20 mouse cellular contexts compared by ENCODE assay signal in the genomic region with DNA sequence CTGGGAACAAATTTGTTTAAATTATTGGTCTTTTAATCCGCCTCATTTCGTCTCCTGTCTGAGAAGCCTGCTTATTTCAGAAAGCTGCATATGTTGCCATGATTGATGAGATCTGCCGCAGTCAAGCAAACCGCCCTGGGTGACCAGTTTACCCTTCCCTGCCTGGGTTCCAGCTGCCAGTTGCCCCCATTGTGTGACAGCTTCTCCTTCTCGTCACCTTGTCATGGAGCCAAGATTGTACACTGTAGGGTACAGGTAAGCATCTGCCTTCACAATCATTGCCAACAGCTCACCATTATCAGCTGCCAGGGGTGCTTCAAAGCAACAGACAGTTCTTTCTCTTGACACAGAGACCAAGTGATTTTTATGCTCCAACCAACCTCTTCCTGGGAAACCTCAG.
A peak's percentile ranks its signal among the peaks of the same experiment; 100 is the strongest.
DNase-seq lines count a peak whose midpoint lies in the region; ATAC-seq and TF ChIP-seq lines count a peak whose summit lies in the region.
"Had no signal": no experiment of that assay in that cellular context is flagged by ENCODE, and none has a peak within 500 bp of the region (broad histone marks: within the 10 kb centered on the region; RNA-seq: fewer than 3 reads in every experiment).

No protein-coding gene starts in this region.

- H3K9me3 ChIP-seq in midbrain, embryonic 12.5 days, result no peaks in the 10 kb centered on the region
- H3K9me3 ChIP-seq in midbrain, embryonic 10.5 days (replicated peaks), result no peaks in the 10 kb centered on the region
- no peaks in the 10 kb centered on the region for H3K9me3 ChIP-seq in hindbrain, postnatal 0 days (ENCODE audit: low read length)
- H3K9me3 ChIP-seq in forebrain, embryonic 10.5 days, result no peaks in the 10 kb centered on the region
- no peaks in the 10 kb centered on the region for H3K9me3 ChIP-seq in forebrain, embryonic 16.5 days (ENCODE audit: control insufficient read depth, low read length)
- H3K9me3 ChIP-seq: embryonic facial prominence, embryonic 12.5 days; forebrain, embryonic 15.5 days; lung, embryonic 15.5 days; midbrain, embryonic 15.5 days had no signal

- H3K9ac ChIP-seq in midbrain, embryonic 12.5 days (replicated peaks), result no peak overlapping the region
- no peak overlapping the region for H3K9ac ChIP-seq in hindbrain, postnatal 0 days (replicated peaks; ENCODE audit: low read length)
- H3K9ac ChIP-seq in forebrain, embryonic 16.5 days (replicated peaks; ENCODE audit: low read depth, low read length), result no peak overlapping the region
- H3K9ac ChIP-seq: embryonic facial prominence, embryonic 12.5 days; forebrain, embryonic 15.5 days; liver, embryonic 14.5 days; lung, embryonic 15.5 days; midbrain, embryonic 15.5 days had no signal

- no peaks in the 10 kb centered on the region for H3K4me1 ChIP-seq in midbrain, embryonic 12.5 days
- no peaks in the 10 kb centered on the region for H3K4me1 ChIP-seq in midbrain, embryonic 10.5 days
- peaks cover 2% of the 10 kb centered on the region; the same call in 1 of the 2 replicates for H3K4me1 ChIP-seq in cerebellum, adult 2 months (ENCODE audit: control insufficient read depth, insufficient read depth, low read length)
- no peaks in the 10 kb centered on the region for H3K4me1 ChIP-seq in hindbrain, postnatal 0 days (ENCODE audit: insufficient read depth, low read length)
- H3K4me1 ChIP-seq in forebrain, embryonic 10.5 days, result no peaks in the 10 kb centered on the region
- H3K4me1 ChIP-seq in forebrain, embryonic 16.5 days (replicated peaks; ENCODE audit: control insufficient read depth, insufficient read depth, low read length), result no peaks in the 10 kb centered on the region
- H3K4me1 ChIP-seq: embryonic facial prominence, embryonic 12.5 days; forebrain, embryonic 15.5 days; lung, embryonic 15.5 days; midbrain, embryonic 15.5 days had no signal

- no peaks in the 10 kb centered on the region for H3K36me3 ChIP-seq in midbrain, embryonic 12.5 days
- H3K36me3 ChIP-seq in midbrain, embryonic 10.5 days, result no peaks in the 10 kb centered on the region
- no peaks in the 10 kb centered on the region for H3K36me3 ChIP-seq in hindbrain, postnatal 0 days (ENCODE audit: insufficient read depth, low read length)
- no peaks in the 10 kb centered on the region for H3K36me3 ChIP-seq in forebrain, embryonic 10.5 days (replicated peaks)
- H3K36me3 ChIP-seq in forebrain, embryonic 16.5 days (ENCODE audit: control insufficient read depth, insufficient read depth), result no peaks in the 10 kb centered on the region
- H3K36me3 ChIP-seq: embryonic facial prominence, embryonic 12.5 days; forebrain, embryonic 15.5 days; lung, embryonic 15.5 days; midbrain, embryonic 15.5 days had no signal

- H3K4me2 ChIP-seq in midbrain, embryonic 12.5 days (replicated peaks), result no peak overlapping the region
- no peak overlapping the region for H3K4me2 ChIP-seq in hindbrain, postnatal 0 days (ENCODE audit: low read depth, low read length)
- H3K4me2 ChIP-seq in forebrain, embryonic 16.5 days (ENCODE audit: low read length), result no peak overlapping the region
- H3K4me2 ChIP-seq: embryonic facial prominence, embryonic 12.5 days; forebrain, embryonic 15.5 days; lung, embryonic 15.5 days; midbrain, embryonic 15.5 days had no signal

- DNase-seq in midbrain, embryonic 10.5 days (ENCODE audit: low spot score), result no peak
- peak; percentile 17 to 38 for DNase-seq in cerebellum, adult 2 months
- peak; percentile 72 to 73 for DNase-seq in cerebellum, postnatal 14 days
- peak; percentile 77 for DNase-seq in hindbrain, postnatal 0 days (ENCODE audit: low spot score)
- no peak for DNase-seq in forebrain, embryonic 10.5 days (ENCODE audit: extremely low spot score, low spot score)
- DNase-seq: adrenal gland, postnatal 36 days; B cell, adult 2 months; gastrocnemius, postnatal 36 days; right cerebral cortex, postnatal 14 days; thymus, adult 18-20 months had no signal

- no peak for TF ChIP-seq CTCF in cerebellum, adult 2 months (IDR thresholded peaks at IDR 0.05; ENCODE audit: borderline replicate concordance, insufficient read depth, low read depth, low read length)
- TF ChIP-seq CTCF in hindbrain, postnatal 0 days (IDR thresholded peaks at IDR 0.05; ENCODE audit: low read depth), result no peak

- no peak overlapping the region for H3K4me3 ChIP-seq in midbrain, embryonic 12.5 days
- no peak overlapping the region for H3K4me3 ChIP-seq in midbrain, embryonic 10.5 days
- H3K4me3 ChIP-seq in cerebellum, adult 2 months (replicated peaks; ENCODE audit: insufficient read depth, low read depth, low read length), result no peak overlapping the region
- H3K4me3 ChIP-seq in hindbrain, postnatal 0 days (ENCODE audit: low read length), result no peak overlapping the region
- no peak overlapping the region for H3K4me3 ChIP-seq in forebrain, embryonic 10.5 days
- H3K4me3 ChIP-seq in forebrain, embryonic 16.5 days (replicated peaks; ENCODE audit: low read length), result no peak overlapping the region
- H3K4me3 ChIP-seq: embryonic facial prominence, embryonic 12.5 days; erythroblast, embryonic 14.5 days; forebrain, embryonic 15.5 days; lung, embryonic 15.5 days; midbrain, embryonic 15.5 days had no signal

- WGBS in midbrain, embryonic 12.5 days, result 74% methylated on average over 5 of the region's 5 CpGs
- 88% methylated on average over 5 of the region's 5 CpGs for WGBS in midbrain, embryonic 10.5 days
- 38% methylated on average over 5 of the region's 5 CpGs for WGBS in cerebellum, adult 2 months
- 44% methylated on average over 5 of the region's 5 CpGs for WGBS in hindbrain, postnatal 0 days
- 83% methylated on average over 5 of the region's 5 CpGs for WGBS in forebrain, embryonic 10.5 days
- 61% methylated on average over 5 of the region's 5 CpGs for WGBS in forebrain, embryonic 16.5 days

- 0 out of 2 replicates have a peak, but pooled peaks have one; percentile 52 for ATAC-seq in midbrain, embryonic 12.5 days (ENCODE audit: low FRiP score, low read depth)
- peak; percentile 79 for ATAC-seq in hindbrain, postnatal 0 days
- ATAC-seq in forebrain, embryonic 16.5 days, result no peak
- ATAC-seq: forebrain, embryonic 15.5 days; intestine, postnatal 0 days; midbrain, embryonic 15.5 days had no signal

- no peak overlapping the region for H3K27ac ChIP-seq in midbrain, embryonic 12.5 days (replicated peaks)
- no peak overlapping the region for H3K27ac ChIP-seq in midbrain, embryonic 10.5 days (replicated peaks)
- no peak overlapping the region for H3K27ac ChIP-seq in cerebellum, adult 2 months (ENCODE audit: insufficient read depth, low read length)
- H3K27ac ChIP-seq in hindbrain, postnatal 0 days, result no peak overlapping the region
- H3K27ac ChIP-seq in forebrain, embryonic 10.5 days, result no peak overlapping the region
- H3K27ac ChIP-seq in forebrain, embryonic 16.5 days (ENCODE audit: low read length), result no peak overlapping the region
- H3K27ac ChIP-seq: embryonic facial prominence, embryonic 12.5 days; forebrain, embryonic 15.5 days; liver, embryonic 14.5 days; lung, embryonic 15.5 days; macrophage; midbrain, embryonic 15.5 days had no signal

- no peak for TF ChIP-seq POLR2A in cerebellum, adult 2 months (IDR thresholded peaks at IDR 0.05; ENCODE audit: borderline replicate concordance, insufficient read depth, low read length)

- H3K27me3 ChIP-seq in midbrain, embryonic 12.5 days, result no peaks in the 10 kb centered on the region
- H3K27me3 ChIP-seq in midbrain, embryonic 10.5 days (ENCODE audit: low read depth, poor library complexity, severe bottlenecking), result no peaks in the 10 kb centered on the region
- H3K27me3 ChIP-seq in cerebellum, adult 2 months (ENCODE audit: control insufficient read depth, insufficient read depth, low read length), result no peaks in the 10 kb centered on the region
- H3K27me3 ChIP-seq in hindbrain, postnatal 0 days (ENCODE audit: insufficient read depth, low read length), result no peaks in the 10 kb centered on the region
- H3K27me3 ChIP-seq in forebrain, embryonic 10.5 days (ENCODE audit: poor library complexity, severe bottlenecking), result no peaks in the 10 kb centered on the region
- H3K27me3 ChIP-seq in forebrain, embryonic 16.5 days (replicated peaks; ENCODE audit: control insufficient read depth, insufficient read depth, low read length), result no peaks in the 10 kb centered on the region
- H3K27me3 ChIP-seq: embryonic facial prominence, embryonic 12.5 days; forebrain, embryonic 15.5 days; lung, embryonic 15.5 days; midbrain, embryonic 15.5 days had no signal

Comparison
In these comparisons a context has a peak if more than half of its experiments do, and no peak if none do; other contexts are left out.
1. DNase-seq: peak in cerebellum, adult 2 months (2 of 2), cerebellum, postnatal 14 days (2 of 2) and hindbrain, postnatal 0 days (single experiment); none in midbrain, embryonic 10.5 days (single experiment) and forebrain, embryonic 10.5 days (single experiment).